Mouse (Mus musculus) lung, postnatal 10 days (tissue): ENCODE results near the gene Apoc3.

Source experiments
- DNase-seq: peaks from one replicate; pipeline ENCODE4 v3.0.0; 2021

The Apoc3 gene

DNA sequence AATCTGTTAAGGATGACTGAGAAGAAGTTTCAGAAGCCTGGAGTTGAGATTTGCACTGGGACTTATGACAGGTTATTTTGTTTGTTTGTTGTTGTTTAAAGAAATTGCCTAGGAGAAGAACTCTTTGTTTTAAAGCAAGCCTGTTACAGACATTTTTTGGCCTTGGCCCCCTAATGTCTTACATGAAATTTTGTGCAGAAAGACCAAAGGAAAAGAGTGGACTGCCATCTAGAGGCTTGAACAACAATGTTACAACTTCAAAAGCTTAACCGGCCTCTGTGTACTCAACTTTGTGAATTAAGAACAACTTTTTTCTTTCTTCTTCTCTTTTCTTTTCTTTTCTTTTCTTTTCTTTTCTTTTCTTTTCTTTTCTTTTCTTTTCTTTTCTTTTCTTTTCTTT is 43.8 kb downstream of the Apoc3 start:
- peak; percentile 66 for DNase-seq

- no peak for DNase-seq
Observed at GRCm38 (mm10) chr9:46191234-46191633, 44.2 kb downstream of the Apoc3 start.

DNA sequence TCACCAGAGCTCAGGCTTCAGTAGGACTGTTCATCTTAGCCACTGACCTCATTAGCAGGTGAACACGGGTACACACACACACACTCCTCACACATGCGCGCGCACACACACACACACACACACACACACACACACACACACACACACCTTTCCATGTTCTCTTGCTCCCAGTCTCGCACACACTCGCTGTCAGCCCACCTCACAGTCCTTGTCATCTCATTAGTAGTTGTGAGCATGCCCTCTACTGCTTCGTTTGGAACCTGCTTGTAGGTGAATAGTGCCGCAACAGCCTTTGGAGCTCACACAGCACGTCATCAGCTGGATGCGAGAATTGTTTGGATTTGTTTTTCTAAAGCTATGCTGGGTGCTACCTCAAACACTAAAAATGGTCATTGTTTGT is 46.1 kb downstream of the Apoc3 start:
- no peak for DNase-seq

DNA sequence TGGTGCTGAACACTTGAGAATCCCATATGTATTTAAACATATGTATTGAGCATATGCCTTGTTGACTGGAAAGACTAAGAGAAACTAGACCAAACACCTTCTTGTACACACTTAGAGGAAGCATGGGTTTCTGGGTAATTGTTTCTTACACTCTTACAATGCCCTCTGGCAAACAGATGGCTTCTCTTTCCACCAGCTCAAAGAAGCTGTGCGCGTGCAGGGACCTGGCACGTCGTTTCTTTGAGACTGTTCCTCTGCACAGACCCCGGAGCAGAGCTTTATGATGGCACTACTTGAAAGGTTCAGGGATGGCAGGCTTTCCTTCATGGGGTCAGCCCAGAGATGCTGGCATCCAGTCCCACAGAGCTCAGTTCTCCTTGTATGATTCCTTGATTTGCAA is 46.5 kb downstream of the Apoc3 start:
- DNase-seq, result no peak

GRCm38 (mm10) chr9:46188370-46188769 is 47.1 kb downstream of the Apoc3 start:
- DNase-seq, result no peak

GRCm38 (mm10) chr9:46186387-46186786 is 49.0 kb downstream of the Apoc3 start:
- DNase-seq, result no peak

- peak; percentile 72 for DNase-seq
Observed at GRCm38 (mm10) chr9:46185191-46185590, 50.2 kb downstream of the Apoc3 start.

- DNase-seq, result peak; percentile 41
Observed at GRCm38 (mm10) chr9:46184542-46184941, 50.9 kb downstream of the Apoc3 start.
